Mouse (Mus musculus): Measurements from ENCODE around the gene Fhit. TPM values are rescaled to one million over a fixed set of nuclear protein-coding genes. Genes with fewer than 3 reads are reported as not detected.

Fhit gene
- polyA plus RNA-seq (2015; fragmentation: Nextera tagmentation; extraction: Ambion mirVana) = 6.6 and 7.8 TPM in 2 replicates

GRCm38 (mm10) chr14:11161751-11162231 is at the start of gene Fhit:
Gene Fhit, minus strand, starts transcription at chr14:11162035.
- H3K27ac ChIP-seq = peak within 1 kb of the TSS; percentile 67
- under 1% methylated on average over 28 of the region's 28 CpGs for WGBS
- peaks cover 4% of the 10 kb centered on the region for H3K4me1 ChIP-seq (replicated peaks)

DNA sequence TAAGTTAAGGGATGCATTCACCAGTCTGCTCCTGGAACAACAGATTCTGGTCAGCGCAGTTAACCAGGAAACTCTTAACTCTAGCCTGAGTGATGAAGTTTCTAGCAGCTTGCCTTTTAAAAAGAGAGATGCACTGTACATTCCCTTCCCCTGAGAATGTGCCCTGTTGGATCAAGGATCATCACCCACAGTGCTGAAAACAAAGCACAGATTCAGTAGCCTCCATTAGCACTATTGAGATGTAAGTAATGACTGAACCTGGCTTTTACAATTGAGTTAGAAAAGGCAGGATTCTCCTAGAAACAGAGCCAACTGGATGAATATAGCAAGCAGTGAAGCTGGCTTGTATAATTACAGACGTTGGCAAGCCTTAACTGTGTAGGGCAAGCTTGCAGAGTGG is 45.0 kb upstream of the Fhit start:
- no peaks in the 10 kb centered on the region for H3K27me3 ChIP-seq
- no peaks in the 10 kb centered on the region for H3K36me3 ChIP-seq
- no peak overlapping the region for H3K9ac ChIP-seq (replicated peaks)
- H3K4me2 ChIP-seq (replicated peaks) = no peak overlapping the region
- H3K4me3 ChIP-seq (replicated peaks) = no peak overlapping the region
- no peaks in the 10 kb centered on the region for H3K4me1 ChIP-seq (replicated peaks)
- H3K9me3 ChIP-seq = no peaks in the 10 kb centered on the region
- ATAC-seq = no peak
- 57% methylated on average over 2 of the region's 2 CpGs for WGBS
- H3K27ac ChIP-seq = no peak overlapping the region

More at GRCm38 (mm10) chr14:11161751-11162231, at the start of gene Fhit:
- peak within 1 kb of the TSS; percentile 65 for H3K4me3 ChIP-seq (replicated peaks)
- peak within 1 kb of the TSS; percentile 74 for H3K9ac ChIP-seq (replicated peaks)
- H3K27me3 ChIP-seq = no peaks in the 10 kb centered on the region
- no peaks in the 10 kb centered on the region for H3K36me3 ChIP-seq
- peak; percentile 98 for ATAC-seq
- no peaks in the 10 kb centered on the region for H3K9me3 ChIP-seq
- peak within 1 kb of the TSS; percentile 71 for H3K4me2 ChIP-seq (replicated peaks)

DNA sequence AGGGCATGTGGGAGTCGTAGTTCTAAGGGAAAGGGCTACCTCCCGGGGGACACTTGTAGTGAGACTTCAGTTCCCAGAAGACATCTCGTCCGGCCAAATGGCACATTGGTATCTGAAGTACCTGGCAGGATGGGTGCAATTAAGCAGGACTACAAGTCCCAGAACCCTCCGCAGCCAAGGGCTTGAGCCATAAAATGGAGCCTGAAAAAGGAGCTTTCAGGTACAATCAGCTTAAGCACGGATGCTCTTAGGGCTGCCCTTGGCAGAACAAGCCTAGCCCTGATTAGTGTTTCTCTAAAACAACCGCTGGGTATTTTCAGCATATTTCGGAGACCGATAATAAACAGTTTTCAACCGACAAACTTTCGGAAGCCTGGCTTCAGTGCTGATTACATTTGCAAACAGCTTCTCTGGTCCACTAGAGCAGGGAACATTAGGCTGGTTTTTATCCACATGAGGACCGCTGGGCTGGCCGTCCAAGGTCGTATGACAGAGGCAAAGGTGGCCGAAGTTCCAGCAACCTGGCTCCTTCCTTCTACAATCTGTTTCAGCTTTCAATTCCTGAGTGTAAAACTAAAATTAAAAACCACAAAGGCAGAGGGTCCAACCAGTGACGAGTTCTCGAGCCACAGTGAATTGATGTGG is 907 bp downstream of the Fhit start:
- Histone ChIP-seq H3K4me2 (replicated peaks) (peak overlapping the region; percentile 71), H3K4me3 (replicated peaks) (peak overlapping the region; percentile 65), H3K9ac (replicated peaks) (peak overlapping the region; percentile 74), H3K27me3 (no peaks in the 10 kb centered on the region), H3K4me1 (replicated peaks) (peaks cover 4% of the 10 kb centered on the region), H3K9me3 (no peaks in the 10 kb centered on the region), H3K27ac (peak overlapping the region; percentile 67; the same call in 1 of the 2 replicates), H3K36me3 (no peaks in the 10 kb centered on the region)
- WGBS = 7% methylated on average over 17 of the region's 17 CpGs
- ATAC-seq = peak; percentile 89

DNA sequence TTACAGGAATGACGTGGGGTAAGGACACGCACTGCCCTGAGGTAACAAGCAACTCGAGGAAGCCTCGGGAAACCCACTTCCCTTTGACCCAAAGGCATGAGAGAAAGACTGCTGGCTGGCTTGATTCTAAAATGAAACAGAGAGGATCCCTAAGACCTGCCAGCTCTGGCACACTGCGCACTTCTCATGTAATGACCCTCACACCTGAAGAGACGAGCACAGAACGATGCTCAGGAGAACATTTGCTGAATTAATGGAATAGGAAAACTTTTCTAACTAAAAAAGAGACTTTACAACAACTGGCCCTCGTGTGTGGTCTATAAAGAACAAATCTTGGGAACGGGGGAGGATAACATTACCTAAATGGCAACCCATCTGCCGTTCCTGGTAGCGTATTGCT is 2.2 kb downstream of the Fhit start:
- 92% methylated on average over 11 of the region's 11 CpGs for WGBS
- Histone ChIP-seq H3K27ac (no peak overlapping the region), H3K4me1 (replicated peaks) (peaks cover 4% of the 10 kb centered on the region), H3K9me3 (no peaks in the 10 kb centered on the region), H3K9ac (replicated peaks) (no peak overlapping the region), H3K27me3 (no peaks in the 10 kb centered on the region), H3K4me2 (replicated peaks) (no peak overlapping the region), H3K36me3 (no peaks in the 10 kb centered on the region), H3K4me3 (replicated peaks) (no peak overlapping the region)
- no peak for ATAC-seq

DNA sequence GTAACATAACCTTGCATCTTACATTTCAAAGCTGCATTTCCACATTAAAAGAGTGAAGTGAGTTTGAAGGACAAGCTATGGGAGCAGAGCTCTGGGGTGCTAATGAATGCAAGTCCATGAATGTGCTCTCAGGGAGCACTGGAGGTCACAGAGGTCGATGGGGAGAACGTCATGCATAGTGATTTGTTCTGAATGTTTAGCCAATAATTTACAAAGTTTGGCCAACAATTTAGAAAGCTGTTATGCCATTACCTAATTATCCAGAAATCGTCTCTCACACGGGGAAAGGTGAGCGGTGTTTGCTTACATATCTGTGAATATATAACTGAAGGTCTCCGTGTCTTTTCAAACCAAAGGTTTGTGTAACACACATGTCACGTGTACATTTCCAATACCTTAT is 2.8 kb downstream of the Fhit start:
- no peak for ATAC-seq
- no peak overlapping the region for H3K27ac ChIP-seq
- H3K4me3 ChIP-seq (replicated peaks) = no peak overlapping the region
- no peak overlapping the region for H3K9ac ChIP-seq (replicated peaks)
- H3K4me1 ChIP-seq (replicated peaks) = peaks cover 4% of the 10 kb centered on the region
- H3K9me3 ChIP-seq = no peaks in the 10 kb centered on the region
- no peak overlapping the region for H3K4me2 ChIP-seq (replicated peaks)
- H3K36me3 ChIP-seq = no peaks in the 10 kb centered on the region
- 81% methylated on average over 7 of the region's 7 CpGs for WGBS
- H3K27me3 ChIP-seq = no peaks in the 10 kb centered on the region

- WGBS = 92% methylated on average over 3 of the region's 3 CpGs
- Histone ChIP-seq H3K4me3 (replicated peaks) (no peak overlapping the region), H3K36me3 (no peaks in the 10 kb centered on the region)
Measured at GRCm38 (mm10) chr14:11157741-11158140, 4.1 kb downstream of the Fhit start.

GRCm38 (mm10) chr14:11151634-11152321 is 10.1 kb downstream of the Fhit start:
- Histone ChIP-seq H3K4me2 (replicated peaks) (no peak overlapping the region), H3K9ac (replicated peaks) (no peak overlapping the region), H3K27me3 (no peaks in the 10 kb centered on the region), H3K27ac (no peak overlapping the region), H3K4me1 (replicated peaks) (no peaks in the 10 kb centered on the region), H3K36me3 (no peaks in the 10 kb centered on the region), H3K4me3 (replicated peaks) (no peak overlapping the region), H3K9me3 (no peaks in the 10 kb centered on the region)
- WGBS = 81% methylated on average over 9 of the region's 9 CpGs
- no peak for ATAC-seq

More at GRCm38 (mm10) chr14:11157741-11158140, 4.1 kb downstream of the Fhit start:
- Histone ChIP-seq H3K9ac (replicated peaks) (no peak overlapping the region), H3K4me1 (replicated peaks) (peaks cover 4% of the 10 kb centered on the region), H3K27me3 (no peaks in the 10 kb centered on the region), H3K9me3 (no peaks in the 10 kb centered on the region), H3K27ac (no peak overlapping the region), H3K4me2 (replicated peaks) (no peak overlapping the region)
- ATAC-seq = no peak

GRCm38 (mm10) chr14:11133787-11134735 is 27.8 kb downstream of the Fhit start:
- Histone ChIP-seq H3K4me3 (replicated peaks) (no peak overlapping the region), H3K36me3 (no peaks in the 10 kb centered on the region), H3K27me3 (no peaks in the 10 kb centered on the region), H3K27ac (no peak overlapping the region), H3K4me1 (replicated peaks) (no peaks in the 10 kb centered on the region), H3K9me3 (no peaks in the 10 kb centered on the region), H3K4me2 (replicated peaks) (no peak overlapping the region), H3K9ac (replicated peaks) (no peak overlapping the region)
- no peak for ATAC-seq
- 89% methylated on average over 12 of the region's 12 CpGs for WGBS

- 93% methylated on average over 6 of the region's 6 CpGs for WGBS
- H3K36me3 ChIP-seq = no peaks in the 10 kb centered on the region
- no peak for ATAC-seq
- H3K9ac ChIP-seq (replicated peaks) = no peak overlapping the region
- H3K4me3 ChIP-seq (replicated peaks) = no peak overlapping the region
- H3K27me3 ChIP-seq = no peaks in the 10 kb centered on the region
- no peaks in the 10 kb centered on the region for H3K4me1 ChIP-seq (replicated peaks)
- H3K4me2 ChIP-seq (replicated peaks) = no peak overlapping the region
- no peaks in the 10 kb centered on the region for H3K9me3 ChIP-seq
- no peak overlapping the region for H3K27ac ChIP-seq
Measured at GRCm38 (mm10) chr14:11132637-11133474, 29.0 kb downstream of the Fhit start.

DNA sequence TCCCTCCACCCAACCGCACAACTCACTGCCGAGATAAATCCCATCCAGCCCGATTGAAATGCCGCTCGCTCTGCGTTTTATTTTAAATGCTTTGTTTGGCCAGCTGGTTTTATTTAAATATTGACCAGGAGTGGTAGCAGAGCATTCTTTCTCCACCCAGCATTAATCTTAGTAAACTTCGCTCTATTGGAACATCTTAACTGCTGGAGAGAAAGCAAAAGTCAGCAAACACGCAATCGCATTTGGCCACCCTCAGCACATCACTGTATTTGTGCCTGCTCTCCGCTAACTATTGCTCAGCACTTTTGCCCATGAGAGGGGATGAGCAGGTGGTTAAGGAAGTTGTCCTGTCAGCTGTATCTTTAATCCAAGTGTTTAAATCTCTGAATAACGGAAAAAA is 36.7 kb downstream of the Fhit start:
- Histone ChIP-seq H3K27me3 (no peaks in the 10 kb centered on the region), H3K36me3 (no peaks in the 10 kb centered on the region), H3K9ac (replicated peaks) (no peak overlapping the region), H3K4me2 (replicated peaks) (no peak overlapping the region), H3K27ac (no peak overlapping the region), H3K4me1 (replicated peaks) (no peaks in the 10 kb centered on the region), H3K9me3 (no peaks in the 10 kb centered on the region), H3K4me3 (replicated peaks) (no peak overlapping the region)
- ATAC-seq = no peak
- 75% methylated on average over 11 of the region's 11 CpGs for WGBS

GRCm38 (mm10) chr14:11119076-11119475 is 42.8 kb downstream of the Fhit start:
- Histone ChIP-seq H3K36me3 (no peaks in the 10 kb centered on the region), H3K9me3 (no peaks in the 10 kb centered on the region), H3K9ac (replicated peaks) (no peak overlapping the region), H3K4me1 (replicated peaks) (no peaks in the 10 kb centered on the region), H3K4me2 (replicated peaks) (no peak overlapping the region), H3K27ac (no peak overlapping the region), H3K27me3 (no peaks in the 10 kb centered on the region), H3K4me3 (replicated peaks) (no peak overlapping the region)
- WGBS = 87% methylated on average over 6 of the region's 6 CpGs
- no peak for ATAC-seq

All from midbrain, embryonic 13.5 days (tissue).